In genomic region chr13:24603591-24604009, GRCm38 (mm10) we compare ENCODE assay signal across 8 mouse cellular contexts. TPM values are rescaled to one million over a fixed set of nuclear protein-coding genes. Genes with fewer than 3 reads are reported as not detected.
DNase-seq lines count a peak whose midpoint lies in the region; ATAC-seq and TF ChIP-seq lines count a peak whose summit lies in the region.

No protein-coding gene starts in this region.

- no peaks in the 10 kb centered on the region for H3K9me3 ChIP-seq in stomach, postnatal 0 days (ENCODE audit: control insufficient read depth, low read length)

- peak overlapping the region; percentile 32 for H3K4me2 ChIP-seq in stomach, postnatal 0 days (replicated peaks; ENCODE audit: low read depth)

- TF ChIP-seq EP300 in stomach, postnatal 0 days (optimal IDR thresholded peaks at IDR 0.05), result no peak

- no peak overlapping the region for H3K4me3 ChIP-seq in stomach, postnatal 0 days (ENCODE audit: low read depth, low read length)

- no peaks in the 10 kb centered on the region for H3K36me3 ChIP-seq in stomach, postnatal 0 days (ENCODE audit: control insufficient read depth, insufficient read depth, low read length)

- WGBS in stomach, postnatal 0 days, result 9% methylated on average over 10 of the region's 11 CpGs

- DNase-seq in adrenal gland, adult (ENCODE audit: inconsistent age in 2 of 2, low spot score in 1 of 2), result peak; percentile 19 to 41
- no peak for DNase-seq in adrenal gland, adult 8-10 months
- peak; percentile 17 for DNase-seq in testis, postnatal 14 days (ENCODE audit: low spot score)
- no peak for DNase-seq in testis, postnatal 10 days (ENCODE audit: low spot score)
- peak; percentile 79 for DNase-seq in induced T-regulatory cell, adult 2 months (ENCODE audit: low read depth)
- DNase-seq in lung, adult 18-20 months, result peak; percentile 71 to 81
- peak; percentile 63 for DNase-seq in stomach, postnatal 0 days (ENCODE audit: low spot score)
- DNase-seq in layer of hippocampus, adult 9-10 months (ENCODE audit: low spot score), result no peak

- TF ChIP-seq CTCF in stomach, postnatal 0 days (IDR thresholded peaks at IDR 0.05; ENCODE audit: low read depth), result 0 out of 2 replicates have a peak, but pooled peaks have one; percentile 20

- ATAC-seq in stomach, postnatal 0 days (ENCODE audit: low FRiP score, low TSS enrichment), result peak; percentile 43

- no peaks in the 10 kb centered on the region for H3K27me3 ChIP-seq in stomach, postnatal 0 days (ENCODE audit: control insufficient read depth, insufficient read depth, low read length)

- no peak overlapping the region for H3K9ac ChIP-seq in stomach, postnatal 0 days (ENCODE audit: low read length)

- H3K4me1 ChIP-seq in stomach, postnatal 0 days (replicated peaks; ENCODE audit: control insufficient read depth, insufficient read depth), result peaks cover 3% of the 10 kb centered on the region; the same call in 1 of the 2 replicates

- H3K27ac ChIP-seq in stomach, postnatal 0 days (replicated peaks), result peak overlapping the region; percentile 67; the same call in 1 of the 2 replicates

RNA-seq across cellular contexts. Expression of gene Ripor2, which starts 21.6 kb away (rescaled TPM):
- total RNA-seq in adrenal gland, adult 8-10 months (2022), result 1 to 10 TPM; 4.1 to 7.3 (median 5.4) TPM
- 1.6 and 1.8 TPM in 2 replicates for polyA plus RNA-seq in stomach, postnatal 0 days (2015; fragmentation: Nextera tagmentation; extraction: Ambion mirVana)

Comparison
In these comparisons a context has a peak if more than half of its experiments do, and no peak if none do; other contexts are left out.
1. DNase-seq: peak in adrenal gland, adult (2 of 2), testis, postnatal 14 days (single experiment), induced T-regulatory cell, adult 2 months (single experiment), lung, adult 18-20 months (2 of 2) and stomach, postnatal 0 days (single experiment); none in adrenal gland, adult 8-10 months (single experiment), testis, postnatal 10 days (single experiment) and layer of hippocampus, adult 9-10 months (single experiment).